9 mouse cellular contexts compared by ENCODE assay signal in genomic region chr7:113961500-113961895, GRCm38 (mm10).
DNase-seq lines count a peak whose midpoint lies in the region; ATAC-seq and TF ChIP-seq lines count a peak whose summit lies in the region.
"Had no signal": no experiment of that assay in that cellular context is flagged by ENCODE, and none has a peak within 500 bp of the region (broad histone marks: within the 10 kb centered on the region; RNA-seq: fewer than 3 reads in every experiment).

No protein-coding gene starts in this region.

- peak; percentile 43; the same call in 1 of the 2 replicates for ATAC-seq in forebrain, embryonic 13.5 days
- ATAC-seq in forebrain, embryonic 12.5 days (ENCODE audit: low FRiP score): no peak
- ATAC-seq in midbrain, embryonic 11.5 days (ENCODE audit: low FRiP score): no peak
- ATAC-seq in midbrain, embryonic 15.5 days (replicated peaks): no peak

- H3K4me1 ChIP-seq in forebrain, embryonic 13.5 days: 0 out of 2 replicates have a peak, but pooled peaks cover 8% of the 10 kb centered on the region
- no peaks in the 10 kb centered on the region for H3K4me1 ChIP-seq in forebrain, embryonic 12.5 days
- no peaks in the 10 kb centered on the region for H3K4me1 ChIP-seq in midbrain, embryonic 11.5 days (ENCODE audit: control insufficient read depth, insufficient read depth, low read length)
- no peaks in the 10 kb centered on the region for H3K4me1 ChIP-seq in midbrain, embryonic 15.5 days
- H3K4me1 ChIP-seq in cortical plate, adult 2 months (ENCODE audit: control insufficient read depth, insufficient read depth, low read length): peaks cover 11% of the 10 kb centered on the region

- no peak overlapping the region for H3K9ac ChIP-seq in forebrain, embryonic 13.5 days
- H3K9ac ChIP-seq in forebrain, embryonic 12.5 days: no peak overlapping the region
- no peak overlapping the region for H3K9ac ChIP-seq in midbrain, embryonic 11.5 days (ENCODE audit: low read length)
- no peak overlapping the region for H3K9ac ChIP-seq in midbrain, embryonic 15.5 days

- no peaks in the 10 kb centered on the region for H3K9me3 ChIP-seq in forebrain, embryonic 13.5 days (replicated peaks)
- no peaks in the 10 kb centered on the region for H3K9me3 ChIP-seq in forebrain, embryonic 12.5 days
- H3K9me3 ChIP-seq in midbrain, embryonic 11.5 days (ENCODE audit: control insufficient read depth, low read length): no peaks in the 10 kb centered on the region
- no peaks in the 10 kb centered on the region for H3K9me3 ChIP-seq in midbrain, embryonic 15.5 days

- H3K36me3 ChIP-seq in forebrain, embryonic 13.5 days (ENCODE audit: poor library complexity, severe bottlenecking): no peaks in the 10 kb centered on the region
- H3K36me3 ChIP-seq in forebrain, embryonic 12.5 days (replicated peaks): no peaks in the 10 kb centered on the region
- no peaks in the 10 kb centered on the region for H3K36me3 ChIP-seq in midbrain, embryonic 11.5 days (ENCODE audit: control insufficient read depth, insufficient read depth, low read length)
- no peaks in the 10 kb centered on the region for H3K36me3 ChIP-seq in midbrain, embryonic 15.5 days (replicated peaks)

- peak; percentile 72 for DNase-seq in midbrain, embryonic 11.5 days (ENCODE audit: low spot score, missing footprints)
- peak; percentile 12 to 47 for DNase-seq in lung, postnatal 4 days
- DNase-seq in spleen, postnatal 36 days (ENCODE audit: low spot score in 2 of 2): no peak
- DNase-seq in urinary bladder, postnatal 25 days (ENCODE audit: low spot score): no peak

- 60% methylated on average over 3 of the region's 3 CpGs for WGBS in forebrain, embryonic 13.5 days
- 78% methylated on average over 3 of the region's 3 CpGs for WGBS in forebrain, embryonic 12.5 days
- 65% methylated on average over 3 of the region's 3 CpGs for WGBS in midbrain, embryonic 11.5 days
- 63% methylated on average over 3 of the region's 3 CpGs for WGBS in midbrain, embryonic 15.5 days

- no peak overlapping the region for H3K4me2 ChIP-seq in forebrain, embryonic 13.5 days
- no peak overlapping the region for H3K4me2 ChIP-seq in forebrain, embryonic 12.5 days
- H3K4me2 ChIP-seq in midbrain, embryonic 11.5 days: no peak overlapping the region
- no peak overlapping the region for H3K4me2 ChIP-seq in midbrain, embryonic 15.5 days

- no peak for TF ChIP-seq CTCF in cortical plate, adult 2 months (IDR thresholded peaks at IDR 0.05; ENCODE audit: extremely low read depth, insufficient read depth, low read length)

- no peaks in the 10 kb centered on the region for H3K27me3 ChIP-seq in forebrain, embryonic 13.5 days
- no peaks in the 10 kb centered on the region for H3K27me3 ChIP-seq in forebrain, embryonic 12.5 days
- no peaks in the 10 kb centered on the region for H3K27me3 ChIP-seq in midbrain, embryonic 11.5 days (ENCODE audit: control insufficient read depth, insufficient read depth, low read length)
- no peaks in the 10 kb centered on the region for H3K27me3 ChIP-seq in midbrain, embryonic 15.5 days (replicated peaks)

- no peak overlapping the region for H3K4me3 ChIP-seq in forebrain, embryonic 13.5 days
- H3K4me3 ChIP-seq in forebrain, embryonic 12.5 days (replicated peaks): no peak overlapping the region
- H3K4me3 ChIP-seq in midbrain, embryonic 11.5 days (ENCODE audit: low read depth, low read length): no peak overlapping the region
- no peak overlapping the region for H3K4me3 ChIP-seq in midbrain, embryonic 15.5 days
- H3K4me3 ChIP-seq in cortical plate, adult 2 months (ENCODE audit: insufficient read depth, low read length): no peak overlapping the region
- H3K4me3 ChIP-seq: myocyte had no signal

- TF ChIP-seq POLR2A in cortical plate, adult 2 months (IDR thresholded peaks at IDR 0.05; ENCODE audit: extremely low read depth, insufficient read depth, low read length): no peak

- H3K27ac ChIP-seq in forebrain, embryonic 13.5 days: no peak overlapping the region
- H3K27ac ChIP-seq in forebrain, embryonic 12.5 days: no peak overlapping the region
- H3K27ac ChIP-seq in midbrain, embryonic 11.5 days (ENCODE audit: low read depth, low read length): no peak overlapping the region
- H3K27ac ChIP-seq in midbrain, embryonic 15.5 days: no peak overlapping the region
- 0 out of 2 replicates have a peak overlapping the region, but pooled peaks have one; percentile 27 for H3K27ac ChIP-seq in cortical plate, adult 2 months (ENCODE audit: insufficient read depth, low read length)

Comparison
In these comparisons a context has a peak if more than half of its experiments do, and no peak if none do; other contexts are left out.
1. DNase-seq: peak in midbrain, embryonic 11.5 days (single experiment) and lung, postnatal 4 days (2 of 2); none in spleen, postnatal 36 days (0 of 2) and urinary bladder, postnatal 25 days (single experiment).